Mouse (Mus musculus) embryo, embryonic 10.5 days (tissue): Measurements from ENCODE around the gene Spns2.

ENCODE experiments used
- DNase-seq: peaks from one replicate; pipeline ENCODE4 v3.0.0-alpha.2; 2015; ENCODE audit warnings: low spot score

Spns2 gene

GRCm38 (mm10) chr11:72500139-72500538, 10.4 kb upstream of the Spns2 start:
- DNase-seq: no peak

GRCm38 (mm10) chr11:72497367-72497766, 7.7 kb upstream of the Spns2 start:
- DNase-seq: no peak

GRCm38 (mm10) chr11:72496775-72497174, 7.1 kb upstream of the Spns2 start:
- no peak for DNase-seq

GRCm38 (mm10) chr11:72496066-72496465, 6.4 kb upstream of the Spns2 start:
- DNase-seq: no peak

- peak; percentile 77 for DNase-seq
Measured at GRCm38 (mm10) chr11:72494046-72494988, 4.6 kb upstream of the Spns2 start.

- no peak for DNase-seq
Measured at GRCm38 (mm10) chr11:72491130-72491960, 1.6 kb upstream of the Spns2 start.

- no peak for DNase-seq
Measured at GRCm38 (mm10) chr11:72489397-72489796, 307 bp downstream of the Spns2 start.

- DNase-seq: peak; percentile 45
Measured at GRCm38 (mm10) chr11:72488753-72489271, 892 bp downstream of the Spns2 start.

- no peak for DNase-seq
Measured at GRCm38 (mm10) chr11:72487739-72488138, 2.0 kb downstream of the Spns2 start.

GRCm38 (mm10) chr11:72487171-72487570, 2.5 kb downstream of the Spns2 start:
- DNase-seq: no peak

- DNase-seq: no peak
Measured at GRCm38 (mm10) chr11:72485960-72486359, 3.7 kb downstream of the Spns2 start.

GRCm38 (mm10) chr11:72485157-72485556, 4.5 kb downstream of the Spns2 start:
- DNase-seq: peak; percentile 12

GRCm38 (mm10) chr11:72484549-72484948, 5.2 kb downstream of the Spns2 start:
- DNase-seq: no peak

GRCm38 (mm10) chr11:72481952-72482351, 7.8 kb downstream of the Spns2 start:
- DNase-seq: no peak

- DNase-seq: no peak
Measured at GRCm38 (mm10) chr11:72481313-72481712, 8.4 kb downstream of the Spns2 start.

- DNase-seq: no peak
Measured at GRCm38 (mm10) chr11:72479499-72479898, 10.2 kb downstream of the Spns2 start.

- no peak for DNase-seq
Measured at GRCm38 (mm10) chr11:72478228-72478627, 11.5 kb downstream of the Spns2 start.

GRCm38 (mm10) chr11:72477653-72478052, 12.1 kb downstream of the Spns2 start:
- DNase-seq: no peak

- no peak for DNase-seq
Measured at GRCm38 (mm10) chr11:72477182-72477581, 12.5 kb downstream of the Spns2 start.

GRCm38 (mm10) chr11:72476074-72476625, 13.6 kb downstream of the Spns2 start:
- no peak for DNase-seq

- no peak for DNase-seq
Measured at GRCm38 (mm10) chr11:72475408-72475807, 14.3 kb downstream of the Spns2 start.

GRCm38 (mm10) chr11:72474926-72475325, 14.8 kb downstream of the Spns2 start:
- no peak for DNase-seq
